Mouse (Mus musculus) liver, adult (tissue): ENCODE data around the gene Trim2.

Experiments used
- GATA4 ChIP-seq: IDR thresholded peaks from 2 replicates; pipeline ENCODE4 v1.6.1; 2014; ENCODE audit warnings: mild to moderate bottlenecking, low read length; ENCODE audit not compliant: insufficient replicate concordance

Gene Trim2

GRCm38 (mm10) chr3:84334771-84335420 is 28.2 kb upstream of the Trim2 start:
- TF ChIP-seq GATA4, result no peak

GRCm38 (mm10) chr3:84333400-84334349 is 27.0 kb upstream of the Trim2 start:
- no peak for TF ChIP-seq GATA4

- no peak for TF ChIP-seq GATA4
Measured at GRCm38 (mm10) chr3:84330210-84330609, 23.5 kb upstream of the Trim2 start.

- peak; percentile 62; the same call in 1 of the 2 replicates for TF ChIP-seq GATA4
Measured at GRCm38 (mm10) chr3:84324967-84325441, 18.3 kb upstream of the Trim2 start.

GRCm38 (mm10) chr3:84324478-84324877 is 17.8 kb upstream of the Trim2 start:
- no peak for TF ChIP-seq GATA4

- no peak for TF ChIP-seq GATA4
Measured at GRCm38 (mm10) chr3:84324000-84324399, 17.3 kb upstream of the Trim2 start.

- TF ChIP-seq GATA4, result peak; percentile 86; the same call in 1 of the 2 replicates
Measured at GRCm38 (mm10) chr3:84319504-84319903, 12.8 kb upstream of the Trim2 start.

- TF ChIP-seq GATA4, result no peak
Measured at GRCm38 (mm10) chr3:84318865-84319264, 12.2 kb upstream of the Trim2 start.

- 0 out of 2 replicates have a peak, but pooled peaks have one; percentile 13 for TF ChIP-seq GATA4
Measured at GRCm38 (mm10) chr3:84314651-84315191, 8.0 kb upstream of the Trim2 start.

GRCm38 (mm10) chr3:84313801-84314541 is 7.3 kb upstream of the Trim2 start:
- no peak for TF ChIP-seq GATA4

GRCm38 (mm10) chr3:84313003-84313800 is 6.5 kb upstream of the Trim2 start:
- no peak for TF ChIP-seq GATA4

GRCm38 (mm10) chr3:84312326-84312725 is 5.6 kb upstream of the Trim2 start:
- TF ChIP-seq GATA4, result no peak

- no peak for TF ChIP-seq GATA4
Measured at GRCm38 (mm10) chr3:84307516-84307915, 839 bp upstream of the Trim2 start.
